Mouse (Mus musculus): ENCODE measurements around the gene Kcnj11.

Kcnj11 gene

DNA sequence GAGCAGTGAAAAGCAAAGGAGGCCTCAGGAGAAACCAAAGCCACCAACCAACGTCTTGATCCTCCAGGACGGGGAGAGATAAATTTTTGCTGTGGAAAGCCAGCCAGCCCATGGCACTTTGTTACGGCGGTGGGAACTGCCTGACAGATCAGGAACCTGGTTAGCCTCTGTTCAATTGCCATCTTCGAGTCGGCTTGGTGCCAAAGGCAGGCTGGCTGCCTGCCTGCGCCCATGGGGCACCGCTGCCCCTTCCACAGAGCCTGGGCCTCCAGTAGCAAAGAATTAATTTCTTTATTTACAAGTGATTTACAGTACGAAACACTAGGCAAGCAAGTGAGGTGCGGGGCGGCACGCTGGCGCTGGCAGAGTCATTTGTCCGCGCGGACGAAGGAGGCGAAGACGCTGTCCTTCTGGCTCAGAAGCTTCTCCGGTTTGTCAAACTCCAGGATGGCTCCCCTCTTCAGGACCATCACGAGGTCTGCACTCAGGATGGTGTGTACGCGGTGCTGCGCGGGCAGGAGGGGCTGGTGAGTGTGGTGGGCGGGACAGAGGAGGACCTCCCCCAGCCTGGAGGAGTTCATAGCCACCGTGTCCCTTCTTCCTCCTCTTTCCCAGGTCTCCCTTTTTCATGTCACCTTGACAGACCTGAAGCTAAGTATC lies 3.8 kb upstream of the Kcnj11 start:
- DNase-seq (ENCODE audit: low spot score), result no peak

DNA sequence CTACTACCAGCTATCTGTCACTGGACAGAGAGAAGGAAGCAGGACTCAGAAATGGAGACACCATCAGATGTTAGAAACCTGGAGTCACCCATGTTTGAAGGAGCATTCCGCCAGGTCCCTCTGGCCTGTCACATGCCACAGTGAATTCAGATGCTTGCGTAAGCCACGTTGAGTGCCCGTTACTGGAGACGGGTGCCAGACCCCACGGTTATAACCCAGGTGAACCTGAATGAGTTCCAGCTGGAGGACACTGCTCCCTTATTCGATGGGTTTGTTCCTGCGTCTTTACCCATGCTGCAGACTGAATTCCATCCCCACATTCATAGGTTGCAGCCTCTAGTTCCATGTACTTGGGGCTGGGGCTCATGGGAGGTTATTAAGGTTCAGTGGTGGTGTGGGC lies 3.2 kb upstream of the Kcnj11 start:
- DNase-seq (ENCODE audit: low spot score), result no peak

DNA sequence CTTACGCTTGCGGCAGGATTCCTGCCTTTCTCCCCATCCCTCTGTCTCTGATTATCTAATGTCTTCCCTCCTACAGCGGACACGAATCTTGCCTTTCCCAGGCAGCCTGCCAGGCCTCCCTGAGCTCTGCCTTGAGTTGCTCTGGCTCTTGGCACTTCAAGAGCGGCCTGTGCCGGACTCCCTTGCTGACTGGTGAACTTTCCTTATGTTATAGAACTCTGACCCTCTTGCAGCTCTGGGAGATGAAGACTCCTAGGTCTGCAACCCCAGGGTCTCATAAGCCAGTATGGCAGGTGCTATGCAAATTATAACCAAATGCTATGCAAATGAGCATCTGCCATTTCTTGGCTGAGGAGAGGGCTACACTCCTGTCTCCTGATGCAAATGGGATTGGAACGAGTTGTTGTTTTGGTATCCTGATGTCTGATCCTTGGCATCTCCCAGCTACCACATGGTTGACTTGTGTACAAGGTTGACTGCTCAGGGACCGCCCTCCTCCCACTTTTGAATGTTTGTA lies 2.6 kb upstream of the Kcnj11 start:
- no peak for DNase-seq (ENCODE audit: low spot score)

DNA sequence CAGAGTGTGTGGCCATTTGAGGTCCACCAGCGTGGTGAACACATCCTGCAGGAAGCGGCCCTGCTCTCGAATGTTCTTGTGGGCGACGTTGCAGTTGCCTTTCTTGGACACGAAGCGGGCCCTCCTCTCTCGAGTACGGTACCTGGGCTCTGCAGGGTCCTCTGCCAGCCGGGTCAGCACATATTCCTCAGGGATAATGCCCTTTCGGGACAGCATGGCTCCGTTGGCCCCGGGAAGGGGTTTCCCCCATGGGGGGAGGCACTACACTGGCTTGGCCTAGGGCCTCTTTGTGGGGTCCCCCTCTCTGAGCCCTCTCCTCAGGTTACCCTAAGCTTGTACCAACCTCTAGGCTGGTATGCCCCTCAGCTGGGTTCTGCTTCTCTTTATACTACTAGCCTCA lies 882 bp downstream of the Kcnj11 start:
- no peak for DNase-seq (ENCODE audit: low spot score)

DNA sequence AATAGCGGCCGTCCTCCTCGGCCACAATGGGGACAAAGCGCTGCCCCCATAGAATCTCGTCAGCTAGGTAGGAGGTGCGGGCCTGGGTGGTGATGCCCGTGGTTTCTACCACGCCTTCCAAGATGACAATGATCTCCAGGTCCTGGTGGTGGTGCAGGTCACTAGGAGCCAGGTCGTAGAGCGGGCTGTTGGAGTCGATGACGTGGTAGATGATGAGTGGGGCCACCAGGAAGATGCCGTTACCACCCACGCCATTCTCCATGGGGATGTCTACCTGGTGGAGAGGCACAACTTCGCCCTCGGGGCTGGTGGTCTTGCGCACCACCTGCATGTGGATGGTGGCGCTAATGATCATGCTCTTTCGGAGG lies 1.7 kb downstream of the Kcnj11 start:
- DNase-seq (ENCODE audit: low spot score), result no peak

DNA sequence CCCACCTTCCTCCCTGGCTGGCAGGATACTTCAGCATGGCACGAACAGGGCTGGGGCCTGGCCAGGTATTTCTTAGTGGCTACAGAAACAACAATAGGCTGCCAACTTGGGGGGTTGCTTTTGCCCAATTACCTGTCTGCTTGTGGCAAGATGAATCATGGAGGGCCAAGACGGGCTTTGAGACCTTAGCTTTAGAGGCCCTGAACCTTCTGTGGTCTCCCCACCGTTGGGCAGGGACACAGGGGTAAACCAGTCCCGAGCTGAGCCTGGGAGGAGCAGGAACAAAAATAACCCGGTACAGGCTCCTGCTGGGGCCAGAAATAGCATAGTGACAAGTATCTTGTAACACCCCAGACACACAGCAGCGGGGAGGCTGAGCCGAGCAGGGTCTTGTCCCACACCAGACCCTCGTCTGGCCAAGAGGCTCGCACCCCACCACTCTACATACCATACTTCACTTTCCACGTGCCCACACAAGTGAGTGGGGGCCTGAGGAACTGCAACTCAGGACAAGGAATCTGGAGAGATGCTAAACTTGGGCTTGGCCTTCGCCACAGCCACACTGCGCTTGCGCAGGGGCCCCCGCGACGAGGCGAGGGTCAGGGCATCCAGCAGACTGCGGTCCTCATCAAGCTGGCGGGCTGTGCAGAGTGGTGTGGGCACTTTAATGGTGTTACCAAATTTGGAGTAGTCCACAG lies 2.2 kb downstream of the Kcnj11 start:
- DNase-seq (ENCODE audit: low spot score), result no peak

DNA sequence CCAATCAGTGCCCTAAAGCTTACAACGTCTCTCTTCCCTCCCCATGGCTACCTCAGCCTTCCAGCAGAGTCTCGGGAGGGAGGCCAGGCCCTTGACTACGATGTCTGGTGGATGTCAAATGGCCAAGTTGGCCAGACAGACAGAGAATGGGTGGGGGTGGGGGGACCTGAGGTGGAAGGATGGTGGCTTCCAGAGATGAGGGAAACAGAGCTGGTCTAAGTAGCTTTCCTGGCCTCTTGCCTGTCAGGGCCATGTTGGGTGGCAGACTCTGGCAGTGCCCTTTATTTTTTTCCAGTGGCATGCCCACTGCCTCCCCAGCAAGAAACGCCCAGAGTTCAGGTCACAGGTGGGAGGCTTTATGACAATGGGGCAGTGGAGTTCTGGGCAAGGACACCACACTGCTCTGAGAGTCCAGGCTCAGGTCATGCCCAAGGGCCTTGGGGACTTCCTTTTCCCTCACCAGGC lies 3.2 kb downstream of the Kcnj11 start:
- no peak for DNase-seq (ENCODE audit: low spot score)

DNA sequence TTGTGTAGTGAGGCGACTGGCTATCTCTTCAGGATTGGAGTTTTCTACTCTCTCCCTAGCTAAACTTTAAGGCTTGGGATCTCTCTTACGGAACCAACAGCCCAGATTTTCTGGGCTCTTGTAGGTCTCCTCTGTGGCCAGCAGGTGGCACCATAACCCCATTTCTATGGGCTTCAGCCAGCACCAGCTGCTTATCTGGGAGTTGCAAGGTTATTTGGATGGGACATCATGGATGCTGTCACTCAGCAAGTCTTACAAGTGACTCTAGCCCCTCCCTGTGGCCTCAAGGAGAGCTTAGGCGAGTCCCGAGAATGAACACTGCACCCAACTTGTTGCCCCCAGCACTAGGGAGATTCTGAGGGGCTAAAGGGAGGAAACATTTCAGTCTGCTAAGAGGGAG lies 4.4 kb downstream of the Kcnj11 start:
- no peak for DNase-seq (ENCODE audit: low spot score)

DNA sequence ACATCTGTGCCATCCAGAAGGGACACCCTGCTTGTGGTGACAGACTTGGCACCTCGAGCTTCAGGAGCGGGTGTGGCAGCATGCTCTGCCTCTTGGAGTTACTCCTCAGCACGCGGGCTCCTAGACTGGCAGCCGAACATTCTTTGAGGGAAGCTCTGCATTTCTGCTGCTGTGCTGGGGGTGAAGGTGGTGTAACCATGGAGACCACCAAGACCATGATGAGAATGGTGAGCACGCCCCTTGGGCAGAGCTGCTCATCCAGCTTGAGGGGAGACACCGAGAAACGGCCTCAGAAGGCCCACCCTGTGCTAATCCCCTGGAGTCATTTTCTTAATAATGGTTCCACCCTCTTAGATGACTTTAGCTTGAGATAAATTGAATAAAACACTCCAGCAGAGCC lies 7.8 kb downstream of the Kcnj11 start:
- DNase-seq (ENCODE audit: low spot score), result no peak

DNA sequence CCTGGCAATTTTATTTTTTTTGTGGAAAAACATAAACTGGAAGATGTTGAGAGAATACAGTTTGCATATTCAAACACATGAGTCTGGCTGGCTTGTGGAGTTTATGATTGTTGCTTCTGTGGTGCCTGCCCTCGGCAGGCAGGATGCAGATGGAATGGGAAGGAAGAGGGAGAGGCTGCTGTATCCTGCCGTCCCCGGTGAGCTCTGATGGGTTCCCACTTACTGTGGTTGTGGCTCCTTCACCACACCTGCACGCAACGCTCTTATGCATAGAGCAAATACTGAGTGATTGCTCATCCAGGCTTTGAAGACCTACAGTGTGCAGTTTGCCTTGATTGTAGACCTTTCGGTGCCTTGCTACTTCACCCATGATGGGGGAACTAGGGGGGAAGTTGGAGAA lies 12.3 kb downstream of the Kcnj11 start:
- DNase-seq (ENCODE audit: low spot score), result no peak

DNA sequence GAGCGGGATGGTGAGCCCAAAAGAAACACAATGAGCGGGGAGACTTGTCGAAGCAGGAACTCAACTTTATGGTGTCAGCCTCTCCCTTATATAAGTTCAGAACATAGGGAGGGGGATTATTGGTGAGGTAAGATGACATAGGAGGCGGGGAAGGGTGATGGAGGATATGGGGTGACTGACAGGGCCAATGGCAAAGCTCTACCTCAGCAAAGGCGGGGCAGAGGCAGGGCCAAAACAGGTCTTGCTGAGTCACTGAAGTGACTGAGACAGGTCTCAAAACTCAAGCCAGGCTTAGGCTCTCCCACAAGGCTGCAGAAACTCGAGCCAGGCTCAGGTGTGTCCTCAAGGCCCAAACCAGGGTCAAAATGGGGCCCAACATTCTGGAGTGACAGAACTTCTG lies 14.2 kb downstream of the Kcnj11 start:
- DNase-seq (ENCODE audit: low spot score), result no peak

DNA sequence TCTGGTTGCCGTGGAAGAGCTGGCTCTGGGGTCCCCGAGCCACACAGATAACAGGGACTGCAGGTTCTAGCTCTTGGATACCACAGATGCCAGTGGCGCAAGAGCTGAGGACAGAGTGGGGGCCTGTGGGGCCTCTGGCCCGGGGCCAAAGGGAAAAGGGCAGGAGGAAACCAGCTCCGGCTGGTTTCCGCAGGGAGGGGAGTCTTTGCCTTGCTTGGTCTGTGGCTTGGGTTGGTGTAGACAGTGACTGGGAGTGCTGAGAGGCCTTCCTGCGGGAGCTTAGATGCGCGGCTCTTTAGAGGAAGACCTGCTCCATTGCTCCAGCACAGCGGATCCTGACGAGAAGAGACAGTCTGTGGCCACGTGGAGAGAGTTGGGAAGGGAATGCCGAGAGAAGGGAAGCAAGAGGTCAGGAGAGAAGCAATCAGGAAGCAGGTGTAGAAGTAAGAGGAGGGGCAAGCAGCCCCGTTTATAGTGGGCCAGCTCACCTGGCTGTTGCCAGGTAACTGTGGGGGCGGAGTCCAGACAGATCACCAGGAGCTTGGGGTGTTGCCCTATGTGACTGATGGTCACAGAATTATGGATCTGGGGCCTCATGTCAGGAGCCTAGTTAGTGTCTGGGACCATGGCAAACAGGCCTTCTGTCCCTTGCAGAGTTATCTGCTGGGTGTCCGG lies 15.6 kb downstream of the Kcnj11 start:
- DNase-seq (ENCODE audit: low spot score), result no peak

DNA sequence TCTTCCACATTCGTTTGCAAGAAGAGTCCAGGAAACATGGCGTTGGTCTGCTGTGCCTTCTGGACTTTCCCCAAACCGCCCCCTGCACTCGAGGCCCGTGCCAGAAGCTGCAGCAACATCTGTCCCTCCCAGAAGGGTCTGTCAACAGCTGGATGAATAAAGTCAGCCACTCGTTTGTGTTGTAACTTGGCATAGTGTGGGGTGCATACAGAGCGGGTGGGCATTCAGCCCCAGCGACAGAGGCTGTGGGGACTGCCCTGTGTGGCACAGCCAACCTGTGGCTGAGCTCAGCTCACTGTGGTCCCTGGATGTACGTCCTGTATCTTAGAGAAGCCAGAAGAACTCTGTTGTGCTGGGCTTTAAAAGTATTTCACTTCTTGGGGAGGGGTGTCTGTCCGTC lies 16.5 kb downstream of the Kcnj11 start:
- DNase-seq (ENCODE audit: low spot score), result no peak

DNA sequence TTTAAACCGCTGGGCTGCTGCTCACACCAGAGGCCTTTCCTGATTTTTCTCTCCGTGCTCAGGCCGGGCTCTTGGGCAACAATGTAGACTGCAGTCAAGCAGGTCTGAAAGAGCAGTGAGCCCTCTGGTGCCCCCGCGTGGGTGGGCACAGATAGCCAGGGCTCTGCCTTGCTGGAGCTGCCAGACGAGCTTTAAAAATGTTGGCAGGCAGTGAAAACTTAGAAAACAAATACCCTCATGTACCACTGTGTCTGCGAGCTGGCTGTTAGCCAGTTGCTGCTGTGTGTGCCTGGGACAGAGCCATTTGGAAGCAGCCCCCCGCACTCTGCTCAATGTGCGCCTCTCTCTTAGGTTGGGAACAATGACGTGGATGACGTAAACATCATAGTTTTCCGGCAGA lies 22.9 kb downstream of the Kcnj11 start:
- DNase-seq (ENCODE audit: low spot score), result no peak

DNA sequence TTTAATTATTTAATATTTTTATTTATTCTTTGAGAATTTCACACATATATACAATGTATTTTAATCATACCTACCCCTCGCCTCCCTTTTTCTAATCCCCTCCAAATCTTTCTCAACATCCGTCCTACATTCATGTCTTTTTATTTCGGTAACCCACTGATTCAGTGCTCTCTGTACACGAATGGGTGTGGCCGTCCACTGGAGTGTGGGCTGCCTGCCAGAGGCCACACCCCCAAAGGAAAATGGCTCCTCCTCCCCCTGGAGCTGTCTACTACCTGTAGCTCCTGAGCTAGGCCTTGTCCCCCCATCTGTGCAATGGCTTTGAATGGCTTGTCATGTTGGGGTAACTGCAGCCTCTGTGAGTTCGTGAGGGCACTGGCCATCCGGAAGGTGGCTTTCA lies 23.7 kb downstream of the Kcnj11 start:
- DNase-seq (ENCODE audit: low spot score), result no peak

DNA sequence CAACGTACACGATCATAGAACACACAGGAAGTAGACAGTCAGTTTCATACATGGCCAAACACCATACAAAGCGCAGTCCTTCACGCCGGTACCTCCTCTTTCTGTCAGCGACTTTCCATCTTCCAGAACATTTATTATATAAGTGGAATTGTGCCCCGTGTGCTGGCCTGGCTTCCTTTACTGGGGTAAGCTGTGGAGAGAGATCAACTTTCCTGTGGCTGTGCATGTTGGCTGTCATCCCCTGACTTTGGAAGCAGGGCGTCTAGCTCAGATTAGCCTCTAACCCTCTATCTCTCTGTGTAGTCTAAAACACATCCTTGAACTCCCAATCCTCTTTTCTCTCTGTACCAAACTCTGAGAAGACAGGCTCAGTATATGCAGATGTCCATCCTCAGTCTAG lies 31.7 kb downstream of the Kcnj11 start:
- no peak for DNase-seq (ENCODE audit: low spot score)

DNA sequence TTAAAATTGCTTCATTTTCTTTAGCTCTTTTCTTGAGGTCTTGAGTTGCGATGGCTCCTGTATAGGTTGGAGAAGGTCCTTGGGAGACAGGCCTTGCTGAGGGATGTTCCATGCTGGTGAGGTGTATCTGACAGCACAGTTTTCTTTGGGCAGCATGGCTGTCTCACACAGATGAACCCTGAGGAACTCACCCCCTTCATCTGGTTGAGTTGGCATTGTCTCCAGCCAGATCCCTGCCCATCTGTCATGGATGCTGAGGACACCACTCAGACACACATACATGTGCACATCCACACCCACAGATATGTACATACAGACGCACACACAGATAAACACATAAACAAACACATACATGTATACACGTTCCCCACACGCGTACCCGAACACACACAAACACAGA lies 37.3 kb downstream of the Kcnj11 start:
- DNase-seq (ENCODE audit: low spot score), result no peak

DNA sequence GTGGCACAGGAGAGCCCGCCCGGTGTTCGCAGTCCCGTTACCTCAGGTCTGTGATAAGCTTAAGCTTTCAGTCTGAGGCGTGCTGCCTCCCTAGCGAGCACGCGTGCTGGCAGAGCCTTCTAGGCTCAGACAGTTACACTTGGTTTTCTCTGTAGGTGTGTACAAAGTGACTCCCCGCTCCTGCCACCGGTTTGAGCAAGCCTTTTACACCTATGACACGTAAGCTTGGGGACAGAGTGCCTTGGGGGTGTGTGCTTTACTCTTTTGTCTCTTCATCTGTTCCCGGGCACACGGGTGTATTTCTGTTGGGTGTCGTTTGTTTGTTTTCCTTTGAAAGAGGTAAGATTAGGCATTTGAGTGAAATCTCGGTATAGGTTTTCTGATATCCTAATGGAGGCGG lies 39.0 kb downstream of the Kcnj11 start:
- no peak for DNase-seq (ENCODE audit: low spot score)

DNA sequence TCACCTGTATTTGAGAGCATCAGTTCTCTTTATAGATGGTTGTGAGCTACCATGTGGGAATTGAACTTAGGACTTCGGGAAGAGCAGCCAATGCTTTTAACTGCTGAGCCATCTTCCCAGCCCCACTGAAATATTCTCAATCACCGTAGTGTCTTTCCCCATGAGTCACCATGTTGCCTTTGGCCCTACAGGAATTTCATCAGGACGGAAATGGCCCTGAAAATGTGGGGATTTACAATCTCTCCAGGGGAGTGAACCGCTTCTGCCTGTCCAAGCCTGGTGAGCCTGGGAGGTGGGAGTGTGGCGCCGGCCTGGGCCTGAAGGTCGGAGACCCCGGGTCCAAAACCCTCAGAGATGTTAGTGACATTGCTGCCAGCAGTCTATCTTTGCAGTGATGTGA lies 39.9 kb downstream of the Kcnj11 start:
- no peak for DNase-seq (ENCODE audit: low spot score)

DNA sequence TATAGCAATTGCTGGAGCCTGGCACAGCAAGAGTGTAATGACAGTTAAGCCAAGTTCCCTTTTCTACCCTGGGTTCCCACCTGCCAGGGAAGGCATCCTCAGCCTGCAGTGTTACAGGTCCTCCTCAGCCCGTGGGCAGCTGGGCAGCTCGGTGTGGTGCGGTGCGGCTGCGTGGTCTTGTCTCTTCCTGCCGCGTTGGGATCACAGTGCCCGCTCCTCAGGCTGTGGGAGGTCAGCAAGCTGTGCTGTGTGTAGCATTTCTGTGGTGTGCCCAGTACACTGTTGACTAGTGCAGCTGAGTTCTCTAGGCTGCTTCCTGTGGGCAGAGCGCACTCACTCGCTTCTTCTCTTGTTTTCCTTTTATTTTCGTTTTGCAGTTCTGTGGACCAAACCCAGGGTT lies 41.7 kb downstream of the Kcnj11 start:
- no peak for DNase-seq (ENCODE audit: low spot score)

DNA sequence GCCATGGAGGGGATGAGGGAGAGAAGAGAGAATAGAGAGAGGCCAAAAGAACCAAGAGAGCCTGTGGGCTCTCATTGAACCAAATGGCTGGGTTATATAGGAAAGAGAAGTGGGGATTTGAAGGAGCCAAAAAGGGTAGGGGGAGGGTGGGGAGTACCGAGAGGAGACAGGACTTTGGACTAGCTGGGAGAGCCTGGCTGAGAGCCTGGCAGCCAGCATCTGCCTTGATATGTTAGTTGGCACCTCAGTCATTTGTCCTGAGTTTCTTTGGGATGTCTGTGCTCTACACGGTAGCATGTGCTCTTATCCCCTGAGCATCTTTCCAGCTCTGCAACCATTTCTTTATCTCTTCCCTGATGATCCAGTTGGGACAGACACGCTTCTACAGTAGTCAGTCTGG lies 47.0 kb downstream of the Kcnj11 start:
- DNase-seq (ENCODE audit: low spot score), result no peak

DNA sequence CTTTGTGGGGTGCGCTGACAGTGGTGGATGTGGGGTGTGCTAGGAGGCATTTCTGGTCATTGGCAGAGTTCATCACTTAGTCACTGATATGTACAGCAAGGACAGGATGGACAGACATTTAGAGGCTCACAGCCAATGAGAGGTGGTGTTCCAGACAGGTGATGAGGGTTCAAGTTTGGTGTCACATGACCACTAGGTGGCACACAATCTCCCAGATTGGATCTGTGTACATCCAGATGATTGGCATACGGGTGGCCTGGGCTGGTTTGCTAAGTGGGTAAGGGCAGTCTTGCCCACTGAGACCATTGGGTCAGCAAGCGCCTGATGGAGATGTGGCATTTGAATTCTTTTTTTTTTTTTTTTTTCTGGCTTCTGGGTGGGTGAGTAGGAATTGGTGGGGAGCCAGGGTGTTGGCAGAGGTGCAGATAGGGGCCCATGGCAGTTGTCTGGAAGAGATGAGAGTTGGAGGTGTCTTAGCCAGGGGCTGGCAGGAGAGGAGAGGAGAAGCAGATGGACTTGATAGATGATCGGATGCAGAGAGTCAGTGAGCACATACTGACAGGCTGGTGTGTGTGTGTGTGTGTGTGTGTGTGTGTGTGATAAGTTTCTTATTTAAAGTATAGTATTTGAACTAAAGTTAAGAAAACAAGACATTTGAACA lies 48.3 kb downstream of the Kcnj11 start:
- no peak for DNase-seq (ENCODE audit: low spot score)

DNA sequence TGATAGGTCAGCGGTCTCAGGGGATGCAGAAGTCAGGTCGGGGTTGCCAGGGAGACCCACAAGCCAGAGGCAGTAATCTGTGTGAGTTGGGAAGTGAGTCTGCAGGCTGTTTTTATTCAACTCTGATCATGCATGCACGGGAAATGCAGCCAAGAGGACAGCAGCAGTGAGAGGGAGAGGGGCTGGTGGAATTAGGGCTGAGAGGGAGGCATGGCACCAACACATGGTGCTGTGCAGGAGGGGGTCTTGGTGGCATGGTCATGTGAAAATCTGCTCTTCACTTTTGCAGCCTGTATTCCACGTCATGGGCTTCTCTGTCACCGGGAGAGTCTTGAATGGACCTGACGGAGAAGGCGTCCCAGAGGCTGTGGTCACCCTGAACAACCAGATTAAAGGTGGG lies 50.6 kb downstream of the Kcnj11 start:
- no peak for DNase-seq (ENCODE audit: low spot score)

All from urinary bladder, postnatal 10 days (tissue).